Mouse (Mus musculus) neural tube, embryonic 15.5 days (tissue): ENCODE data around the gene Sae1. TPM values are rescaled to one million over a fixed set of nuclear protein-coding genes. Genes with fewer than 3 reads are reported as not detected.

Source experiments
- ATAC-seq: fragments of 200-750 bp; cut with Nextera tagmentation; 2 replicates; pipeline ENCODE4 v1.8.0; 2017; ENCODE audit warnings: mild to moderate bottlenecking, moderate TSS enrichment, moderate library complexity; ENCODE audit not compliant: low FRiP score
- H3K27ac ChIP-seq: fragments of 300-500 bp; sonication (generic); replicated peaks from 2 replicates; pipeline ENCODE4 v1.5.1; 2015; ENCODE audit warnings: mild to moderate bottlenecking, inconsistent platforms
- H3K27me3 ChIP-seq: fragments of 300-500 bp; sonication (generic); replicated peaks from 2 replicates; pipeline ENCODE4 v1.6.1; 2015; ENCODE audit warnings: inconsistent platforms
- H3K36me3 ChIP-seq: fragments of 300-500 bp; sonication (generic); 2 replicates; pipeline ENCODE4 v1.6.1; 2015; ENCODE audit warnings: inconsistent platforms
- H3K4me1 ChIP-seq: fragments of 300-500 bp; sonication (generic); 2 replicates; pipeline ENCODE4 v1.6.1; 2015; ENCODE audit warnings: inconsistent platforms
- H3K4me2 ChIP-seq: fragments of 300-500 bp; sonication (generic); 2 replicates; pipeline ENCODE4 v1.6.1; 2015; ENCODE audit warnings: inconsistent platforms, mild to moderate bottlenecking, moderate library complexity
- H3K4me3 ChIP-seq: fragments of 300-500 bp; sonication (generic); replicated peaks from 2 replicates; pipeline ENCODE4 v1.5.1; 2015; ENCODE audit warnings: mild to moderate bottlenecking, inconsistent platforms
- H3K9ac ChIP-seq: fragments of 300-500 bp; sonication (generic); replicated peaks from 2 replicates; pipeline ENCODE4 v1.6.1; 2015; ENCODE audit warnings: mild to moderate bottlenecking, inconsistent platforms
- H3K9me3 ChIP-seq: fragments of 300-500 bp; sonication (generic); replicated peaks from 2 replicates; pipeline ENCODE4 v1.6.1; 2016; ENCODE audit warnings: inconsistent platforms
- WGBS: fragments of 180-500 bp; shearing (Covaris S2); methylation state at CpG from one replicate; pipeline ENCODE4 v1.1.7; 2015; ENCODE audit warnings: mixed read lengths; 5-methylcytosine and 5-hydroxymethylcytosine counted together
- polyA plus RNA-seq: library from polyadenylated mRNA; unstranded; fragments of >200 nt; fragmentation: Nextera tagmentation; extraction: Ambion mirVana; gene quantifications from 2 replicates; pipeline ENCODE4 v1.2.1, GENCODE M21; 2015

Sae1 gene
- polyA plus RNA-seq, 1 experiment from 2014 or later, result 239 TPM

GRCm38 (mm10) chr7:16297616-16298015 lies 90.0 kb downstream of the Sae1 start:
- H3K27me3 ChIP-seq, result no peaks in the 10 kb centered on the region
- peaks cover 48% of the 10 kb centered on the region for H3K4me1 ChIP-seq
- H3K4me3 ChIP-seq, result no peak overlapping the region
- H3K9ac ChIP-seq, result no peak overlapping the region
- H3K9me3 ChIP-seq, result no peaks in the 10 kb centered on the region
- 63% methylated on average over 2 of the region's 2 CpGs for WGBS
- peak overlapping the region; percentile 78 for H3K27ac ChIP-seq
- H3K4me2 ChIP-seq, result peak overlapping the region; percentile 97; the same call in 1 of the 2 replicates
- ATAC-seq, result no peak
- no peaks in the 10 kb centered on the region for H3K36me3 ChIP-seq

- peak; percentile 21 for ATAC-seq
- Histone ChIP-seq H3K9me3 (no peaks in the 10 kb centered on the region), H3K4me2 (peak overlapping the region; percentile 97), H3K9ac (peak overlapping the region; percentile 48), H3K36me3 (no peaks in the 10 kb centered on the region), H3K27ac (peak overlapping the region; percentile 78), H3K27me3 (no peaks in the 10 kb centered on the region), H3K4me1 (peaks cover 48% of the 10 kb centered on the region), H3K4me3 (peak overlapping the region; percentile 38)
- 1% methylated on average over 22 of the region's 22 CpGs for WGBS
Measured at GRCm38 (mm10) chr7:16296766-16297390, 90.7 kb downstream of the Sae1 start.

DNA sequence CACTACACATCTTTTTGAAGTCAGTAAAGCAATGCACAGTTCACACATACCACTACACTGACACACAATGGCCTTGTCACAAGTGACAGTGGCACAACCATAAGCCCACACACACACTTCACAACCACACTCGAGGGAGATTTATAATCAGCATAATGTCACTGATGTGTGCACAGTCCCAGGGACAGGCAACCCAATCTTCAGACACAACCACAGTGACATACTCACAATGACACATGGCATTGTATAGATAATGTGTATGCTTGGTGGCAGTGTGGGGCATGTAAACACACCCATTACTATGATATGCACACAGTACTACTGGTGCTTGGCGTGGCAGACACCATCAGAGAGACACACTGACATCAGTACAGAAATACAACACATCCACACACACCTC lies 91.5 kb downstream of the Sae1 start:
- H3K9ac ChIP-seq, result no peak overlapping the region
- no peaks in the 10 kb centered on the region for H3K9me3 ChIP-seq
- no peak for ATAC-seq
- peaks cover 48% of the 10 kb centered on the region for H3K4me1 ChIP-seq
- H3K4me2 ChIP-seq, result peak overlapping the region; percentile 97
- H3K27ac ChIP-seq, result peak overlapping the region; percentile 78; the same call in 1 of the 2 replicates
- H3K4me3 ChIP-seq, result no peak overlapping the region
- no peaks in the 10 kb centered on the region for H3K27me3 ChIP-seq
- WGBS, result 54% methylated on average over 2 of the region's 2 CpGs
- H3K36me3 ChIP-seq, result no peaks in the 10 kb centered on the region

DNA sequence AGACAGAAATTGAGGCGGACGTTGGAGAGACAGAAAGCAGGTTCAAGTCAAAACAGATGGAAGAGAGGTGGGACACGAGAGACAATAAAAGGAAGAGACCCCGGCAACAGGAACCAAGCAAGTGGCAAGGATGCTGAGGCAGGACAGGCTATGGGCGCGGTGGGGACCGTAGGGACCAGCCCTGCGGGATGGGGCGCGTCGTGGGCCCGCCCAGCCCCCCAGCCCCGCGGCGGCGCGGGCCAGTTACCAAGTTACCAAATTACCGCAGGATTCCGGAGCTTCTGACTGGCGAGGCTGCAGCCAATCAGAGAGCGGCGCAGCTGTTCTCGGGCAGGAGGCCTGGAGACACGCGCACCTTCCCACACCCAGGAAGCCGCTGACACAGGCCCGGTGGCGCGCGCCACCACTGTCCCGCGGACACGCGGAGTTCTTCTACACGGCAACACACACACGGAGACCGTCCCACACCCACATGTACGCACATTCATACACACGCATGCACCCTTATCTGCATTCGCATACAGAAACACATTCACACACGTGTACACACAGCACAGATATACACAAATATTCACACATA lies 92.2 kb downstream of the Sae1 start:
- Histone ChIP-seq H3K4me3 (peak overlapping the region; percentile 52), H3K36me3 (no peaks in the 10 kb centered on the region), H3K4me2 (peak overlapping the region; percentile 97), H3K4me1 (peaks cover 48% of the 10 kb centered on the region), H3K27me3 (no peaks in the 10 kb centered on the region), H3K9me3 (no peaks in the 10 kb centered on the region), H3K27ac (peak overlapping the region; percentile 87), H3K9ac (peak overlapping the region; percentile 50)
- 2% methylated on average over 41 of the region's 41 CpGs for WGBS
- ATAC-seq, result peak; percentile 46

GRCm38 (mm10) chr7:16294837-16295236 lies 92.8 kb downstream of the Sae1 start:
- Histone ChIP-seq H3K9ac (peak overlapping the region; percentile 50), H3K36me3 (no peaks in the 10 kb centered on the region), H3K27me3 (no peaks in the 10 kb centered on the region), H3K4me1 (peaks cover 43% of the 10 kb centered on the region), H3K4me3 (peak overlapping the region; percentile 52), H3K27ac (peak overlapping the region; percentile 87), H3K9me3 (no peaks in the 10 kb centered on the region), H3K4me2 (peak overlapping the region; percentile 97)
- ATAC-seq, result peak; percentile 52
- 0% methylated on average over 23 of the region's 23 CpGs for WGBS

DNA sequence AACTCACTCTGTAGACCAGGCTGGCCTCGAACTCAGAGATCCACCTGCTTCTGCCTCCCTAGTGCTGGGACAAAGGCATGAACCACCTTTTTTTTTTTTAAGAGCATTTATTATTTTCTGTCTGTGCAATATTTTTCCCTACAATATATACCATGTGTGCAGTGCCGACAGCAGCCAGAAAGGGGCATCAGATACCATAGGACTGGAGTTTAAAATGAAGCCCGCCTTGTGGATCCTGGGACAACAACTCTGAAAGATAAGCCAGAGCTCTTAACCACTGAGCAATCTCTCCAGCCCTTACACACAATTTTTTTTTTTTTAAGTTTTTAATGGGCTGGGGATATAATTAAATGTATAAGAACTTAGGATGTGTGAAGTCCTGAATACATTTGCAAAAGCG lies 93.3 kb downstream of the Sae1 start:
- Histone ChIP-seq H3K9ac (no peak overlapping the region), H3K4me1 (peaks cover 40% of the 10 kb centered on the region), H3K4me3 (peak overlapping the region; percentile 52; the same call in 1 of the 2 replicates), H3K36me3 (no peaks in the 10 kb centered on the region), H3K9me3 (no peaks in the 10 kb centered on the region), H3K4me2 (peak overlapping the region; percentile 97), H3K27ac (peak overlapping the region; percentile 87; the same call in 1 of the 2 replicates), H3K27me3 (no peaks in the 10 kb centered on the region)
- no peak for ATAC-seq
- 31% methylated on average over 4 of the region's 4 CpGs for WGBS

GRCm38 (mm10) chr7:16287791-16288190 lies 99.8 kb downstream of the Sae1 start:
- Histone ChIP-seq H3K4me2 (no peak overlapping the region), H3K27me3 (no peaks in the 10 kb centered on the region), H3K9ac (no peak overlapping the region), H3K4me1 (peaks cover 16% of the 10 kb centered on the region), H3K9me3 (no peaks in the 10 kb centered on the region), H3K4me3 (no peak overlapping the region), H3K27ac (no peak overlapping the region), H3K36me3 (peaks cover 9% of the 10 kb centered on the region; the same call in 1 of the 2 replicates)
- ATAC-seq, result no peak
- WGBS, result 79% methylated on average over 1 of the region's 1 CpGs

DNA sequence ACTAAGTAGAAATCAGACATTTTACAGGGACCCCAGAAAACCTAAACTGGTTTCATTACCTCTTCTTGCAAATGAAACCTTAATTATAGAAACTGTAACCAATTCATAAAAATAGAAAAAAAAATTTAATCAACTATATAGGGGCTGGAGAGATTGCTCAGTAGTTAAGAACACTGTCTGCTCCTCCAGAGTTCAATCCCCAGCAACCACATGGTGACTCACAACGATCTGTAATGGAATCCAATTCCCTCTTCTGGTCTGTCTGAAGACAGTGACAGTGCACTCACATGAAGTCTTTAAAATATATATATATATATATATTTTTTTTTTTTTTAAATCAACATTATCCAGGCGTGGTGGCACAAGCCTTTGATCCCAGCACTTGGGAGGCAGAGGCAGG lies 100.6 kb downstream of the Sae1 start:
- no peak for ATAC-seq
- Histone ChIP-seq H3K27me3 (no peaks in the 10 kb centered on the region), H3K4me3 (peak overlapping the region; percentile 66), H3K4me2 (peak overlapping the region; percentile 62), H3K9ac (peak overlapping the region; percentile 58), H3K4me1 (peaks cover 16% of the 10 kb centered on the region), H3K27ac (peak overlapping the region; percentile 97), H3K9me3 (no peaks in the 10 kb centered on the region), H3K36me3 (peaks cover 16% of the 10 kb centered on the region)
- WGBS, result 78% methylated on average over 2 of the region's 2 CpGs

GRCm38 (mm10) chr7:16286026-16286961 lies 101.3 kb downstream of the Sae1 start, which contains the start of gene Ccdc9:
Gene Ccdc9, minus strand, starts transcription at chr7:16286795.
- Histone ChIP-seq H3K9ac (peak within 1 kb of the TSS; percentile 58), H3K4me3 (peak within 1 kb of the TSS; percentile 66), H3K27me3 (no peaks in the 10 kb centered on the region), H3K36me3 (peaks cover 23% of the 10 kb centered on the region), H3K9me3 (no peaks in the 10 kb centered on the region), H3K4me2 (peak within 1 kb of the TSS; percentile 62), H3K27ac (peak within 1 kb of the TSS; percentile 97), H3K4me1 (peaks cover 16% of the 10 kb centered on the region)
- 1% methylated on average over 70 of the region's 70 CpGs for WGBS
- peak; percentile 94 for ATAC-seq

GRCm38 (mm10) chr7:16285450-16286025 lies 102.1 kb downstream of the Sae1 start:
- WGBS, result 7% methylated on average over 13 of the region's 14 CpGs
- peak overlapping the region; percentile 97 for H3K27ac ChIP-seq
- H3K4me1 ChIP-seq, result peaks cover 16% of the 10 kb centered on the region
- H3K9ac ChIP-seq, result no peak overlapping the region
- H3K4me3 ChIP-seq, result peak overlapping the region; percentile 66
- no peaks in the 10 kb centered on the region for H3K27me3 ChIP-seq
- peak; percentile 43 for ATAC-seq
- H3K4me2 ChIP-seq, result peak overlapping the region; percentile 62
- H3K36me3 ChIP-seq, result peaks cover 31% of the 10 kb centered on the region
- no peaks in the 10 kb centered on the region for H3K9me3 ChIP-seq

GRCm38 (mm10) chr7:16284904-16285303 lies 102.7 kb downstream of the Sae1 start:
- peak overlapping the region; percentile 97; the same call in 1 of the 2 replicates for H3K27ac ChIP-seq
- H3K27me3 ChIP-seq, result no peaks in the 10 kb centered on the region
- H3K4me2 ChIP-seq, result peak overlapping the region; percentile 62
- peaks cover 36% of the 10 kb centered on the region for H3K36me3 ChIP-seq
- ATAC-seq, result no peak
- 78% methylated on average over 9 of the region's 9 CpGs for WGBS
- H3K4me3 ChIP-seq, result peak overlapping the region; percentile 66; the same call in 1 of the 2 replicates
- H3K4me1 ChIP-seq, result peaks cover 16% of the 10 kb centered on the region
- H3K9me3 ChIP-seq, result no peaks in the 10 kb centered on the region
- no peak overlapping the region for H3K9ac ChIP-seq
